Mouse (Mus musculus) ovary, postnatal 36 days (tissue): ENCODE data around the gene Plac8.

Source experiments
- DNase-seq: peaks from one replicate; pipeline ENCODE4 v3.0.0; 2022; ENCODE audit warnings: low spot score, mixed read lengths

The Plac8 gene

GRCm38 (mm10) chr5:100578863-100579411, 6.9 kb upstream of the Plac8 start:
- DNase-seq, result no peak

GRCm38 (mm10) chr5:100574771-100575170, 2.7 kb upstream of the Plac8 start:
- DNase-seq, result no peak

- DNase-seq, result no peak
These were observed 1.2 kb upstream of the Plac8 start for GRCm38 (mm10) chr5:100573256-100573655.

- no peak for DNase-seq
These were observed 1.3 kb downstream of the Plac8 start for GRCm38 (mm10) chr5:100570716-100571115.

- DNase-seq, result no peak
These were observed 1.9 kb downstream of the Plac8 start for GRCm38 (mm10) chr5:100569997-100570595.

GRCm38 (mm10) chr5:100569250-100569934, 2.7 kb downstream of the Plac8 start:
- DNase-seq, result no peak

GRCm38 (mm10) chr5:100568802-100569201, 3.2 kb downstream of the Plac8 start:
- DNase-seq, result no peak

GRCm38 (mm10) chr5:100568177-100568576, 3.9 kb downstream of the Plac8 start:
- DNase-seq, result no peak

- no peak for DNase-seq
These were observed 4.6 kb downstream of the Plac8 start for GRCm38 (mm10) chr5:100567258-100568032.

GRCm38 (mm10) chr5:100566798-100567197, 5.2 kb downstream of the Plac8 start:
- no peak for DNase-seq

- DNase-seq, result no peak
These were observed 9.3 kb downstream of the Plac8 start for GRCm38 (mm10) chr5:100562702-100563101.

- DNase-seq, result no peak
These were observed 12.7 kb downstream of the Plac8 start for GRCm38 (mm10) chr5:100559357-100559756.

GRCm38 (mm10) chr5:100558783-100559182, 13.3 kb downstream of the Plac8 start:
- DNase-seq, result no peak

GRCm38 (mm10) chr5:100557537-100557936, 14.5 kb downstream of the Plac8 start:
- no peak for DNase-seq

- no peak for DNase-seq
These were observed 15.0 kb downstream of the Plac8 start for GRCm38 (mm10) chr5:100557019-100557418.

GRCm38 (mm10) chr5:100553426-100553825, 18.6 kb downstream of the Plac8 start:
- no peak for DNase-seq

- DNase-seq, result no peak
These were observed 20.1 kb downstream of the Plac8 start for GRCm38 (mm10) chr5:100551952-100552351.

GRCm38 (mm10) chr5:100550151-100550550, 21.9 kb downstream of the Plac8 start:
- DNase-seq, result no peak

- no peak for DNase-seq
These were observed 22.7 kb downstream of the Plac8 start for GRCm38 (mm10) chr5:100549311-100549710.

- DNase-seq, result no peak
These were observed 23.8 kb downstream of the Plac8 start for GRCm38 (mm10) chr5:100548236-100548635.

- DNase-seq, result no peak
These were observed 25.6 kb downstream of the Plac8 start for GRCm38 (mm10) chr5:100546294-100547080.

- no peak for DNase-seq
These were observed 35.4 kb downstream of the Plac8 start for GRCm38 (mm10) chr5:100536638-100537037.
